Mouse (Mus musculus): Measurements from ENCODE around the gene Spns2. TPM values are rescaled to one million over a fixed set of nuclear protein-coding genes. Genes with fewer than 3 reads are reported as not detected.
"Not testable (repeated sequence)": the region's sequence is repeated elsewhere in the genome, so short reads cannot be mapped to it uniquely, and the experiment has no call there.

Spns2 gene
- polyA plus RNA-seq, 1 experiment from 2014 or later = 8.5 TPM

- Histone ChIP-seq H3K36me3 (ENCODE audit: insufficient read depth) (peaks cover 24% of the 10 kb centered on the region), H3K27ac (ENCODE audit: low read depth) (no peak overlapping the region), H3K27me3 (ENCODE audit: insufficient read depth, low read length) (no peaks in the 10 kb centered on the region), H3K4me3 (ENCODE audit: low read depth, low read length) (no peak overlapping the region), H3K4me2 (no peak overlapping the region), H3K9ac (no peak overlapping the region), H3K9me3 (ENCODE audit: low read depth, low read length) (no peaks in the 10 kb centered on the region), H3K4me1 (ENCODE audit: insufficient read depth) (no peaks in the 10 kb centered on the region)
- TF ChIP-seq CTCF (IDR thresholded peaks at IDR 0.05; ENCODE audit: low read depth) = no peak
- WGBS = 60% methylated on average over 5 of the region's 5 CpGs
- DNase-seq = no peak
- ATAC-seq (ENCODE audit: insufficient read depth) = no peak
Measured at GRCm38 (mm10) chr11:72455694-72456093, 34.0 kb downstream of the Spns2 start.

- H3K36me3 ChIP-seq (ENCODE audit: insufficient read depth) = peaks cover 47% of the 10 kb centered on the region
- no peak overlapping the region for H3K27ac ChIP-seq (ENCODE audit: low read depth)
- no peaks in the 10 kb centered on the region for H3K27me3 ChIP-seq (ENCODE audit: insufficient read depth, low read length)
- no peak for TF ChIP-seq CTCF (IDR thresholded peaks at IDR 0.05; ENCODE audit: low read depth)
- no peak overlapping the region for H3K4me3 ChIP-seq (ENCODE audit: low read depth, low read length)
- DNase-seq (no peak), ATAC-seq (ENCODE audit: insufficient read depth) (no peak)
- H3K4me2 ChIP-seq = no peak overlapping the region
- no peaks in the 10 kb centered on the region for H3K9me3 ChIP-seq (ENCODE audit: low read depth, low read length)
- no peak overlapping the region for H3K9ac ChIP-seq
- WGBS = 56% methylated on average over 15 of the region's 15 CpGs
- no peaks in the 10 kb centered on the region for H3K4me1 ChIP-seq (ENCODE audit: insufficient read depth)
Measured at GRCm38 (mm10) chr11:72453105-72453953, 36.4 kb downstream of the Spns2 start.

GRCm38 (mm10) chr11:72452140-72452665 lies 37.5 kb downstream of the Spns2 start:
- no peak for TF ChIP-seq CTCF (IDR thresholded peaks at IDR 0.05; ENCODE audit: low read depth)
- Histone ChIP-seq H3K4me3 (ENCODE audit: low read depth, low read length) (no peak overlapping the region), H3K36me3 (ENCODE audit: insufficient read depth) (peaks cover 59% of the 10 kb centered on the region), H3K27ac (ENCODE audit: low read depth) (no peak overlapping the region), H3K9me3 (ENCODE audit: low read depth, low read length) (no peaks in the 10 kb centered on the region), H3K4me2 (no peak overlapping the region), H3K27me3 (ENCODE audit: insufficient read depth, low read length) (no peaks in the 10 kb centered on the region), H3K9ac (no peak overlapping the region), H3K4me1 (ENCODE audit: insufficient read depth) (no peaks in the 10 kb centered on the region)
- DNase-seq = no peak
- WGBS = 88% methylated on average over 3 of the region's 3 CpGs
- no peak for ATAC-seq (ENCODE audit: insufficient read depth)

- no peak overlapping the region for H3K9ac ChIP-seq
- WGBS = 71% methylated on average over 8 of the region's 8 CpGs
- DNase-seq = no peak
- H3K9me3 ChIP-seq (ENCODE audit: low read depth, low read length) = no peaks in the 10 kb centered on the region
- no peaks in the 10 kb centered on the region for H3K27me3 ChIP-seq (ENCODE audit: insufficient read depth, low read length)
- peak; percentile 41 for TF ChIP-seq CTCF (IDR thresholded peaks at IDR 0.05; ENCODE audit: low read depth)
- H3K27ac ChIP-seq (ENCODE audit: low read depth) = no peak overlapping the region
- ATAC-seq (ENCODE audit: insufficient read depth) = no peak
- peaks cover 100% of the 10 kb centered on the region for H3K36me3 ChIP-seq (ENCODE audit: insufficient read depth)
- H3K4me1 ChIP-seq (ENCODE audit: insufficient read depth) = no peaks in the 10 kb centered on the region
- no peak overlapping the region for H3K4me3 ChIP-seq (ENCODE audit: low read depth, low read length)
- no peak overlapping the region for H3K4me2 ChIP-seq
Measured at GRCm38 (mm10) chr11:72447475-72447874, 42.2 kb downstream of the Spns2 start.

DNA sequence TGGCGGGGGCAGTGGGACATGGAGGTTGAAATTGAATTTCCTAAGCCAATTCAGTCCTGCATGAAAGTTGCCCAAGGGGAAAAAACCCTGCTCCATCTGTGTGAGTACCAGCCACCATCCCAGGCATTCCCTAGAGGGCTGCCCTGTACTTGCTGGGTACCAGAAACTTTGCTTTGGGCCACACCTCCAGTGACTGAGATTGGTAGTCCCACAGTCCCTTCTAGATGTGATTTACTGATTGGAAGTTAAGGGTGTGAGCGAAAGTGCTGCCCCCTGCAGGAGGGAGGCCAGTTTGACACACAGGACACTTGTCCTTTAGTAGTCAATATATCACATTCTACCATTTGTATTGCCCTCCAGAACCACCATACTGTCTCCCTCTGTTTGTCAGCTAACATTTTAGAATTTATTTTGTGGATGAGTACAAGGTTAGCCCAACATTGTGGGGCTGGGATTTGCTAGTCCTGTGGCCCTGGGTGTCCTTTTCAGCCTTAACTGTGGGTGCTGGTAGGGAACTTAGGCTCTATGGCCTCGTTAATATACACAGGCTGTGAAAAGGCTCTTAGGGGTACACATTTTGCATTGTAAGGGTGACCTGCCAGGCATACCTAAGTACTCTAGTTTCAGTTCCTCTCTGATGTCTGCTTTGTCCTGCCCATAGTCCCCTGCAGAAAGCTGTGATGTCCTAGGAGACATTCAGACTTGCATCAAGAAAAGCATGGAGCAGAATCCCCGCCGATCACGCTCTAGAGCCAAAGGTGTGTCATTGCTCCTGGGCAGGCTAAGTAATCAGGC lies 43.2 kb downstream of the Spns2 start:
- Histone ChIP-seq H3K9me3 (ENCODE audit: low read depth, low read length) (no peaks in the 10 kb centered on the region), H3K9ac (no peak overlapping the region), H3K36me3 (ENCODE audit: insufficient read depth) (peaks cover 94% of the 10 kb centered on the region), H3K27me3 (ENCODE audit: insufficient read depth, low read length) (no peaks in the 10 kb centered on the region), H3K4me1 (ENCODE audit: insufficient read depth) (peaks cover 5% of the 10 kb centered on the region; the same call in 1 of the 2 replicates), H3K27ac (ENCODE audit: low read depth) (no peak overlapping the region), H3K4me3 (ENCODE audit: low read depth, low read length) (no peak overlapping the region), H3K4me2 (no peak overlapping the region)
- WGBS = 88% methylated on average over 6 of the region's 6 CpGs
- peak; percentile 75 for TF ChIP-seq CTCF (IDR thresholded peaks at IDR 0.05; ENCODE audit: low read depth)
- peak; percentile 67 for DNase-seq
- no peak for ATAC-seq (ENCODE audit: insufficient read depth)

GRCm38 (mm10) chr11:72440965-72441664 lies 48.6 kb downstream of the Spns2 start, which contains the start of gene Mybbp1a:
Gene Mybbp1a, plus strand, starts transcription at chr11:72441355.
- WGBS = under 1% methylated on average over 46 of the region's 46 CpGs

DNA sequence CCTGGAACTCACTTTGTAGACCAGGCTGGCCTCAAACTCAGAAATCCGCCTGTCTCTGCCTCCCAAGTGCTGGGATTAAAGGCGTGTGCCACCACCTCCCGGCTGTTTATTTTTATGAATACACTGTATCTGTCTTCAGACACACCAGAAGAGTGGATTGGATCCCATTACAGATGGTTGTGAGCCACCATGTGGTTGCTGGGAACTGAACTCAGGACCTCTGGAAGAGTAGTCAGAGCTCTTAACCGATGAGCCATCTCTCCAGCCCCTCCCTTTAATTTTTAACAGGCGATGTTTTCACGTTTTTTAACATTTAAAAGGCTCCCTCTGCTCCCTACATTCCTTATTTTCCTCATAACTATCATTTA lies 49.1 kb downstream of the Spns2 start:
- peak overlapping the region; percentile 92 for H3K4me3 ChIP-seq (ENCODE audit: low read depth, low read length)
- peaks cover 35% of the 10 kb centered on the region for H3K36me3 ChIP-seq (ENCODE audit: insufficient read depth)
- H3K4me2 ChIP-seq = peak overlapping the region; percentile 96
- DNase-seq; H3K9me3 ChIP-seq (ENCODE audit: low read depth, low read length); H3K4me1 ChIP-seq (ENCODE audit: insufficient read depth); H3K27me3 ChIP-seq (ENCODE audit: insufficient read depth, low read length): not testable (repeated sequence)
- H3K27ac ChIP-seq (ENCODE audit: low read depth) = peak overlapping the region; percentile 92
- 0 out of 2 replicates have a peak, but pooled peaks have one; percentile 40 for ATAC-seq (ENCODE audit: insufficient read depth)
- 40% methylated on average over 6 of the region's 6 CpGs for whole genome bisulfite sequencing
- peak overlapping the region; percentile 89 for H3K9ac ChIP-seq

More at GRCm38 (mm10) chr11:72440965-72441664, 48.6 kb downstream of the Spns2 start, which contains the start of gene Mybbp1a:
- peaks cover 40% of the 10 kb centered on the region for H3K36me3 ChIP-seq (ENCODE audit: insufficient read depth)
- H3K4me3 ChIP-seq (ENCODE audit: low read depth, low read length) = peak within 1 kb of the TSS; percentile 92
- H3K4me2 ChIP-seq = peak within 1 kb of the TSS; percentile 96
- ATAC-seq (ENCODE audit: insufficient read depth) (peak; percentile 91), DNase-seq (peak; percentile 99)
- H3K27me3 ChIP-seq (ENCODE audit: insufficient read depth, low read length) = no peaks in the 10 kb centered on the region
- no peaks in the 10 kb centered on the region for H3K9me3 ChIP-seq (ENCODE audit: low read depth, low read length)
- H3K27ac ChIP-seq (ENCODE audit: low read depth) = peak within 1 kb of the TSS; percentile 92
- H3K9ac ChIP-seq = peak within 1 kb of the TSS; percentile 89
- TF ChIP-seq CTCF (IDR thresholded peaks at IDR 0.05; ENCODE audit: low read depth) = no peak
- peaks cover 5% of the 10 kb centered on the region; the same call in 1 of the 2 replicates for H3K4me1 ChIP-seq (ENCODE audit: insufficient read depth)
